Mouse (Mus musculus) kidney, adult 2 months (tissue): Measurements from ENCODE around the gene Olfr1419. TPM values are rescaled to one million over a fixed set of nuclear protein-coding genes. Genes with fewer than 3 reads are reported as not detected.
A peak's percentile ranks its signal among the peaks of the same experiment; 100 is the strongest.
"Not testable (repeated sequence)": the region's sequence is repeated elsewhere in the genome, so short reads cannot be mapped to it uniquely, and the experiment has no call there.

Source experiments
- DNase-seq: peaks from one replicate; pipeline ENCODE4 v3.0.0; 2021
- H3K27ac ChIP-seq: fragments of 200-500 bp; 2 replicates; pipeline ENCODE4 v1.5.1; 2012; ENCODE audit warnings: low read depth, low read length, control low read depth, inconsistent platforms; ENCODE audit not compliant: insufficient read depth
- H3K27me3 ChIP-seq: fragments of 200-500 bp; replicated peaks from 2 replicates; pipeline ENCODE4 v1.6.1; 2012; ENCODE audit warnings: mild to moderate bottlenecking, moderate library complexity, low read length, inconsistent platforms; ENCODE audit not compliant: control insufficient read depth, insufficient read depth
- H3K36me3 ChIP-seq: fragments of 200-500 bp; 2 replicates; pipeline ENCODE4 v1.6.1; 2012; ENCODE audit warnings: mild to moderate bottlenecking, moderate library complexity, low read length, inconsistent platforms; ENCODE audit not compliant: control insufficient read depth, insufficient read depth
- H3K4me1 ChIP-seq: fragments of 200-500 bp; 2 replicates; pipeline ENCODE4 v1.6.1; 2011; ENCODE audit warnings: low read length; ENCODE audit not compliant: control insufficient read depth, insufficient read depth
- H3K4me3 ChIP-seq: fragments of 200-500 bp; 2 replicates; pipeline ENCODE4 v1.5.1; 2011; ENCODE audit warnings: mild to moderate bottlenecking, low read depth, low read length, control low read depth; ENCODE audit not compliant: insufficient read depth
- CTCF ChIP-seq: fragments of 200-500 bp; conservative IDR thresholded peaks from 2 replicates; pipeline ENCODE4 v1.5.1; 2011; ENCODE audit warnings: low read depth, mild to moderate bottlenecking, control low read depth, low read length, moderate library complexity, mixed read lengths; ENCODE audit not compliant: insufficient read depth, insufficient read length
- POLR2A ChIP-seq: fragments of 200-500 bp; IDR thresholded peaks from one replicate; pipeline ENCODE4 v1.6.1; 2011; ENCODE audit warnings: low read depth, low read length, control low read depth
- WGBS: fragments of 180-500 bp; shearing (Covaris S2); methylation state at CpG from one replicate; pipeline ENCODE4 v1.1.7; 2018; 5-methylcytosine and 5-hydroxymethylcytosine counted together
- polyA plus RNA-seq: library from polyadenylated mRNA; depleted of rRNA; stranded (reverse); fragments of >200 nt; gene quantifications from 2 replicates; pipeline ENCODE4 v1.2.3, GENCODE M21; 2012; rRNA removed

Olfr1419 gene
- 0.05 TPM in 1 of 2 replicates, not detected in the other for polyA plus RNA-seq

DNA sequence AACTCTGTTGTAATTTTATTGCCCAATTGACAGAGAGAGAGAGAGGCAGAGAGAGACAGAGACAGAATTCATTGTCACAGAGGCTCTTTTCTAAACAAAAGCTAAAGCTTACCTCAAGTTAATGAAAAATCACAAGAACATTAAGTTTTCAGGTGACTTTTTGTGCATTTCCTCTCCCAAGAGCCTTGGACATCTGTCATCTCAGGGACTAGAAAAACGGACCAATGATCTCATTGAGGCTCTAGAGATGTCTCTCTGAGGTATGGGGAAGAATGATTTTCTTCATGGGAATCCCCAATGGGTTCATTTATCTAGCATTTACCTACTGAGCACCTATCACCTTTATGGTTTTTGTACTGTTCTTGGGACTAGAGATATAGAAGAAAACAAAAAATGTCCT is at the start of gene Olfr1419:
Olfr1419 (minus strand) TSS at position 101 of the 400 bp plus-strand sequence.
- WGBS, result 47% methylated on average over 1 of the region's 1 CpGs
- no peaks in the 10 kb centered on the region for H3K27me3 ChIP-seq
- DNase-seq, result no peak
- H3K27ac ChIP-seq, result no peak within 1 kb of the TSS
- no peak within 1 kb of the TSS for H3K4me3 ChIP-seq
- no peaks in the 10 kb centered on the region for H3K4me1 ChIP-seq
- TF ChIP-seq CTCF (no peak), POLR2A (no peak)
- H3K36me3 ChIP-seq, result no peaks in the 10 kb centered on the region

DNA sequence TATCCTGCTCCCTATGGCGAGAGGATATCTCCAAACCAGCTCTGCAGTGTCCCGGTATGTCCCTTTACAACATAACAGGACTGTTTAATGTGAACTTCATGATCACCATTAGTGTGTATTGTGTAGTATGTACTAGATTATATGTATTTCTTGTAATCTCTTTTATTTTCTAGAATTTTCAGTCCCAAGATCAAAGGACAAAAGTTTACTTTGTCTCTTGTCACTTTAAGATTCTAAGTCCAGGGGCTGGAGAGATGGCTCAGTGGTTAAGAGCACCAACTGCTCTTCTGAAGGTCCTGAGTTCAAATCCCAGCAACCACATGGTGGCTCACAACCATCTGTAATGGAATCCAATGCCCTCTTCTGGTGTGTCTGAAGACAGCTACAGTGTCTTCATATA is 47.6 kb upstream of the Olfr1419 start:
- H3K4me1 ChIP-seq, H3K27me3 ChIP-seq, H3K27ac ChIP-seq, DNase-seq, H3K4me3 ChIP-seq: not testable (repeated sequence)
- WGBS, result 96% methylated on average over 2 of the region's 2 CpGs
- peaks cover 18% of the 10 kb centered on the region for H3K36me3 ChIP-seq

DNA sequence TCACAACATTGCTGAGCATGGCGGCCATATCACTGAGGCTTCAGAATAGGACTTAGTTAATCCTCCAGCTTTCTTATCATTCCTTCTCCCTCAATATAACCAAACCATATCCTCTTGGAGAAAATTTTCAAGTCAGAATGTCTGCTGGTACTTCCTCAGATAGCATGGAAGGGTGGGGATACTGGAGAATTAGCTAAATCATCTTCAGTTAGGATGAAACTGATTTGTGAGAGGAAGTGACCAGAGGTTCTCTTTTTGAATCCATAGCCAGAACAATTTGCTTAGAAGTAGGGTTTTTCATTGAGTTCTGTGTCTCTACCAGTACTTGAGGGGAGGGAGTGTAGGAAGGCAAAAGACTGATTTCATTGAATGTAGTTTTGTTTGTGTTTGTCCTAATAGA is 47.2 kb upstream of the Olfr1419 start:
- H3K36me3 ChIP-seq, result peaks cover 18% of the 10 kb centered on the region
- no peaks in the 10 kb centered on the region for H3K27me3 ChIP-seq
- TF ChIP-seq CTCF, result no peak
- no peak for TF ChIP-seq POLR2A
- no peak for DNase-seq
- H3K27ac ChIP-seq, result no peak overlapping the region
- H3K4me3 ChIP-seq, result no peak overlapping the region
- no peaks in the 10 kb centered on the region for H3K4me1 ChIP-seq
- WGBS, result 97% methylated on average over 1 of the region's 1 CpGs

DNA sequence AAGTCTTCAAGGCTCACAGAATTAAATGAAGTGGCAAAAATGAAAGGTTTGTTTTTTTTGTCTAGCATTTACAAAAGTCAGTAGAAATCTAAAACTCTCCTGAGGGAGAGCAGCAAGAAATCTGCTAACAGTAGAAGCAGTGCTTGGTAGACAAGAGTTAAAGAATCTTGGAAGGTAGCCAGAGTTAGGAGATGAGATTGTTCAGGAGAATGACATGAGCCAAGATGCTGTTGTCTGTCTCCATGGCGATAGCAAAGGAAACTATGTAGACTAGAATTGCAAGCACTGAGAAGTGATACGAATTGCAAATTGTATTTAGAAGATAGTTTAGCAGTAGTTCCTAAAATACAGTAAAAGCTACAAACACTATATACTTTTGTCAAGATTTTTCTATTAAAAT is 40.9 kb upstream of the Olfr1419 start:
- no peaks in the 10 kb centered on the region for H3K27me3 ChIP-seq
- no peak overlapping the region for H3K4me3 ChIP-seq
- peak; percentile 43 for DNase-seq
- H3K4me1 ChIP-seq, result peaks cover 5% of the 10 kb centered on the region; the same call in 1 of the 2 replicates
- 10% methylated on average over 2 of the region's 2 CpGs for WGBS
- TF ChIP-seq POLR2A (no peak), CTCF (no peak)
- H3K27ac ChIP-seq, result no peak overlapping the region
- peaks cover 2% of the 10 kb centered on the region for H3K36me3 ChIP-seq

DNA sequence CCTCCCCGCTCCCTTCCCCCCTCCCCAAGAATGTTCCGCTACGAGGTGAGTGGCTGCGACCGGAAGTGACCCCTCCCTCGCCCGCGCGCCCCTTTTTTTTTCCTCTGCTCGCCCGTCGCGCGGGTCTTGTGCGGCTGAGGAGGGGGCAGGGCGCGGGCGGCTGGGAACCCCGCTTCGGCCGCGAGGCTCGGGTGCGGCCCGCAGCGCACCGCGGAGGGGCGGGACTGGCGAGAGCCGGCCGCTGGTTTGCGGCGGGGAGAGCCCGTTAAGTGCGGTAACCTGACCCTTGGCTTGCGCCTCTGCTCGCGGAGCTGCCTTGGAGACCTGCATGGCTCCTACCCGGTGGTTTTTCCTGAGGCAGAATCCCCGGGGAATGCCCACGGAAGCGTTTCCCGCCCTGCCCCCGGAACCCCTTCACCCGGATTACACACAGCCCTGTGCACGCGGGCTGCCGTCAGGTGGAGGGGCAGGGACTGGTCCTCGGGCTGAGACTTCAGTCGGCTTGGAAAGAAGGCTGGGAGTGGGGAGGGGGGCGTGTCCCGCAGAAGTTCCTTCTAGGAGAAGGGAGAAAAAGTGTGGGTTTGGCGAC is 37.7 kb upstream of the Olfr1419 start:
- DNase-seq, result peak; percentile 66
- TF ChIP-seq CTCF, result no peak
- TF ChIP-seq POLR2A, result no peak
- H3K4me1 ChIP-seq, result peaks cover 5% of the 10 kb centered on the region; the same call in 1 of the 2 replicates
- H3K36me3 ChIP-seq, result no peaks in the 10 kb centered on the region
- peak overlapping the region; percentile 76 for H3K27ac ChIP-seq
- no peaks in the 10 kb centered on the region for H3K27me3 ChIP-seq
- 1% methylated on average over 46 of the region's 54 CpGs for WGBS
- peak overlapping the region; percentile 95 for H3K4me3 ChIP-seq

DNA sequence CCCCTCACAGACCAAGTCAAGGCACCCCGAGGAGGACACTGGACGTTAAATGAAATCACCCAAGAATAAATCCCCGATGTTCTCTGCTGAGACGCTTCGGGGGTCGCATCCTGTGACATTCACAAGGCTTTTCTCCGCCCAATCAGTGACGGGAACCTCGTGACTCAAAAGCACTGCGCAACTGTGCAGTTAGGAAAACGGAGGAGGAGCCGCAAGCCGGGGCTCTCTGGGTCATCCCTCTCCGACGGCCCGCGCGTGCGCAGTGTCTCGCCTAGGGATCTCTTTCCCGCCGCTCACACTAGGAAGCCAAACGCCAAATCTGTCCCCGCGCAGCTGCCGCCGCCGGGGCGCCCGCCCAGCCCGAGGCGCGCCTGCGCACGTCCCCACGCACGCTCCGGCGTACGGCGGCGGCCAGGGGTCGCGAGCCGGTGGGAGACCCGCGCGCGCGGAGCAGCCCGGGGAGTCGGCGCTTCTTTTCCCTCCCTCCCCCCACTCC is 37.2 kb upstream of the Olfr1419 start, which contains the start of gene Patl1:
Patl1 (plus strand) TSS at position 363 of the 496 bp plus-strand sequence.
- H3K36me3 ChIP-seq, result no peaks in the 10 kb centered on the region
- peak within 1 kb of the TSS; percentile 95 for H3K4me3 ChIP-seq
- peaks cover 8% of the 10 kb centered on the region; the same call in 1 of the 2 replicates for H3K4me1 ChIP-seq
- no peaks in the 10 kb centered on the region for H3K27me3 ChIP-seq
- DNase-seq, result peak; percentile 99
- under 1% methylated on average over 53 of the region's 53 CpGs for WGBS
- no peak for TF ChIP-seq POLR2A
- TF ChIP-seq CTCF, result no peak
- peak within 1 kb of the TSS; percentile 89 for H3K27ac ChIP-seq

DNA sequence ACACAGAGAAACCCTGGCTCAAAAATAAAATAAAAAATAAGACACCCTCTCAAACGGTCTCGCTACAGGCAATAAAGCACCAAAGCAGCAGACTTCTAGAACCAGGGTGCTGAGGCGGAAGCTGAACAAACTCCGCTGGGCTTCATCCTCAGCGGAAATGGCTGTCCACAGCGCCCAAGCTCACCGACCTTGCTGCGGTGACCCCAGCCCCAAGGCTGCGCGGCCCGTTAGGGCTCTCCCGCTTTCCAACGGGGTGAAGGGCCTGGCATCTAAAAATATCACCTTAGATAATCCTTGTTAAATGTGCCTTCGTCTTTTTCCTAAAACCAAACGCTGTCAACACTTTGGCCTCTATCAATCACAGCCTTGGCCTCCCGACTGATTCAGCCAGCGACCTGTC is 36.7 kb upstream of the Olfr1419 start:
- Histone ChIP-seq H3K4me3 (peak overlapping the region; percentile 81), H3K27me3 (no peaks in the 10 kb centered on the region), H3K4me1 (peaks cover 10% of the 10 kb centered on the region; the same call in 1 of the 2 replicates), H3K36me3 (no peaks in the 10 kb centered on the region), H3K27ac (peak overlapping the region; percentile 89)
- under 1% methylated on average over 17 of the region's 17 CpGs for WGBS
- DNase-seq, result no peak
- TF ChIP-seq CTCF (no peak), POLR2A (no peak)
